Mouse (Mus musculus) forebrain, embryonic 14.5 days (tissue): ENCODE data around the gene Ntsr1. TPM values are rescaled to one million over a fixed set of nuclear protein-coding genes. Genes with fewer than 3 reads are reported as not detected.

Experiments used
- ATAC-seq: fragments of 200-750 bp; cut with Nextera tagmentation; 2 replicates; pipeline ENCODE4 v1.8.0; 2017; ENCODE audit warnings: mild to moderate bottlenecking, moderate library complexity
- DNase-seq: peaks from one replicate; pipeline ENCODE4 v3.0.0-alpha.2; 2015; ENCODE audit warnings: low spot score
- H3K27ac ChIP-seq: fragments of 300-500 bp; sonication (generic); 2 replicates; pipeline ENCODE4 v1.5.1; 2014; ENCODE audit warnings: low read depth, mild to moderate bottlenecking, control low read depth, low read length, moderate library complexity
- H3K27me3 ChIP-seq: fragments of 300-500 bp; sonication (generic); replicated peaks from 2 replicates; pipeline ENCODE4 v1.6.1; 2014; ENCODE audit warnings: low read length, control low read depth, mixed read lengths; ENCODE audit not compliant: control insufficient read depth, insufficient read depth
- H3K36me3 ChIP-seq: fragments of 300-500 bp; sonication (generic); 2 replicates; pipeline ENCODE4 v1.6.1; 2014; ENCODE audit warnings: low read length, control low read depth; ENCODE audit not compliant: control insufficient read depth, insufficient read depth
- H3K4me1 ChIP-seq: fragments of 300-500 bp; sonication (generic); 2 replicates; pipeline ENCODE4 v1.6.1; 2014; ENCODE audit warnings: antibody characterized with exemption, low read length, control low read depth; ENCODE audit not compliant: control insufficient read depth, insufficient read depth
- H3K4me2 ChIP-seq: fragments of 300-500 bp; sonication (generic); 2 replicates; pipeline ENCODE4 v1.6.1; 2014; ENCODE audit warnings: mild to moderate bottlenecking, control low read depth, low read length
- H3K4me3 ChIP-seq: fragments of 300-500 bp; sonication (generic); 2 replicates; pipeline ENCODE4 v1.5.1; 2014; ENCODE audit warnings: low read depth, low read length, control low read depth
- H3K9ac ChIP-seq: fragments of 300-500 bp; sonication (generic); 2 replicates; pipeline ENCODE4 v1.6.1; 2014; ENCODE audit warnings: mild to moderate bottlenecking, low read length, control low read depth, moderate library complexity
- H3K9me3 ChIP-seq: fragments of 300-500 bp; sonication (generic); replicated peaks from 2 replicates; pipeline ENCODE4 v1.6.1; 2016; ENCODE audit warnings: low read length, control low read depth, mixed read lengths; ENCODE audit not compliant: control insufficient read depth
- WGBS: fragments of 180-500 bp; shearing (Covaris S2); extraction: QIAGEN DNeasy Blood & Tissue Kit; methylation state at CpG from one replicate; pipeline ENCODE4 v1.1.7; 2014; 5-methylcytosine and 5-hydroxymethylcytosine counted together
- polyA plus RNA-seq: library from polyadenylated mRNA; unstranded; fragments of >200 nt; fragmentation: Nextera tagmentation; extraction: Ambion mirVana; gene quantifications from 2 replicates; pipeline ENCODE4 v1.2.1, GENCODE M21; 2014

Ntsr1 gene
- polyA plus RNA-seq, 1 experiment from 2014 or later = 4.4 TPM

- Histone ChIP-seq H3K9me3 (no peaks in the 10 kb centered on the region), H3K36me3 (no peaks in the 10 kb centered on the region), H3K4me1 (peaks cover 44% of the 10 kb centered on the region), H3K9ac (no peak overlapping the region), H3K27me3 (0 out of 2 replicates have a peak, but pooled peaks cover 2% of the 10 kb centered on the region), H3K4me2 (no peak overlapping the region), H3K4me3 (no peak overlapping the region), H3K27ac (peak overlapping the region; percentile 21; the same call in 1 of the 2 replicates)
- DNase-seq (peak; percentile 11), ATAC-seq (no peak)
- 39% methylated on average over 7 of the region's 7 CpGs for WGBS
Observed at GRCm38 (mm10) chr2:180531671-180532385, 32.1 kb downstream of the Ntsr1 start.

- Histone ChIP-seq H3K4me3 (no peak overlapping the region), H3K9ac (no peak overlapping the region), H3K4me2 (no peak overlapping the region), H3K9me3 (no peaks in the 10 kb centered on the region), H3K27me3 (0 out of 2 replicates have a peak, but pooled peaks cover 2% of the 10 kb centered on the region), H3K4me1 (peaks cover 44% of the 10 kb centered on the region), H3K27ac (0 out of 2 replicates have a peak overlapping the region, but pooled peaks have one; percentile 2), H3K36me3 (no peaks in the 10 kb centered on the region)
- DNase-seq (peak; percentile 60), ATAC-seq (no peak)
- 12% methylated on average over 6 of the region's 6 CpGs for WGBS
Observed at GRCm38 (mm10) chr2:180532386-180532995, 32.7 kb downstream of the Ntsr1 start.

DNA sequence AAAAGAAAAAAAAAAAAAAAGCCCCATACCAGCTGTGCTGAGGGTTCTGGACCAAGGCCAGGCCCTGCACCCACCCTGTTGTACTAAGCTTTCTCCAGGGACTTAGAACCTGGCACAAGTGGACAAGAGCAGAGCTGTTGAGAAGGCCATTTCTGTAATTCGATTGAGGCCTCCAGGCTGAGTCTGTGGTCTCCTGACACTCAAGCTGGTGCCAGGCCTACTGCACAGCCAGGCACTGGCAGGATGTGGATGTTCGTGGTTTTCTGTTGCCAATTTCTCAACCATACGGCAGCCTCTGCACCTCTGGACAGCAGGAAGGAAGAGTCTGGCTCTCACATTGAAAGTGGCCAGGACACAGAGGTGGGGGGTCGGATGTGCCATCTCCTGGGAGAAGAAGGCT is 33.5 kb downstream of the Ntsr1 start:
- H3K9me3 ChIP-seq = no peaks in the 10 kb centered on the region
- no peaks in the 10 kb centered on the region for H3K36me3 ChIP-seq
- ATAC-seq = no peak
- no peaks in the 10 kb centered on the region for H3K27me3 ChIP-seq
- no peak overlapping the region for H3K9ac ChIP-seq
- 84% methylated on average over 4 of the region's 4 CpGs for WGBS
- peaks cover 36% of the 10 kb centered on the region for H3K4me1 ChIP-seq
- no peak overlapping the region for H3K4me2 ChIP-seq
- DNase-seq = no peak
- no peak overlapping the region for H3K4me3 ChIP-seq
- H3K27ac ChIP-seq = no peak overlapping the region

GRCm38 (mm10) chr2:180543675-180544074 is 43.9 kb downstream of the Ntsr1 start:
- Histone ChIP-seq H3K4me2 (no peak overlapping the region), H3K9ac (no peak overlapping the region), H3K27ac (no peak overlapping the region), H3K9me3 (no peaks in the 10 kb centered on the region), H3K4me1 (peaks cover 11% of the 10 kb centered on the region), H3K27me3 (no peaks in the 10 kb centered on the region), H3K4me3 (no peak overlapping the region), H3K36me3 (no peaks in the 10 kb centered on the region)
- WGBS = 80% methylated on average over 2 of the region's 2 CpGs
- DNase-seq = no peak
- ATAC-seq = no peak

DNA sequence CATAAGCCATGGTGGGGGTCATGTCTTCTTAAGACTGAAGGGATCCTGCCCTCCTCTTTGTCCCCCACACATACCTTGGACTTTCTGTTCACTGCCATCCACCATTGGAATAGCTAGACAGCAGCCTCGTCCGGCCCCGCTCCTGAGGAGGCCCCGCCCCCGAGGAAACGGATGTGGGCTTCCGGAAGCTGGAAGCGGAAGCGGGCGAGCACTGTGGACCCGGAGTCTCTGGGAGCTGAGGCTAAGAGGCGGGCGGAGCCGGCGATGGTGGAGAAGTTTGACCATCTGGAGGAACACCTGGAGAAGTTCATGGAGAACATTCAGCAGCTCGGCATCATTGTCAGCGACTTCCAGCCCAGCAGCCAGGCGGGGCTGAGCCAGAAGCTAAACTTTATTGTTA is 45.3 kb downstream of the Ntsr1 start:
- DNase-seq (no peak), ATAC-seq (no peak)
- no peak overlapping the region for H3K27ac ChIP-seq
- no peaks in the 10 kb centered on the region for H3K27me3 ChIP-seq
- H3K4me2 ChIP-seq = no peak overlapping the region
- no peak overlapping the region for H3K9ac ChIP-seq
- no peak overlapping the region for H3K4me3 ChIP-seq
- no peaks in the 10 kb centered on the region for H3K36me3 ChIP-seq
- no peaks in the 10 kb centered on the region for H3K9me3 ChIP-seq
- WGBS = 91% methylated on average over 18 of the region's 18 CpGs
- H3K4me1 ChIP-seq = peaks cover 11% of the 10 kb centered on the region

DNA sequence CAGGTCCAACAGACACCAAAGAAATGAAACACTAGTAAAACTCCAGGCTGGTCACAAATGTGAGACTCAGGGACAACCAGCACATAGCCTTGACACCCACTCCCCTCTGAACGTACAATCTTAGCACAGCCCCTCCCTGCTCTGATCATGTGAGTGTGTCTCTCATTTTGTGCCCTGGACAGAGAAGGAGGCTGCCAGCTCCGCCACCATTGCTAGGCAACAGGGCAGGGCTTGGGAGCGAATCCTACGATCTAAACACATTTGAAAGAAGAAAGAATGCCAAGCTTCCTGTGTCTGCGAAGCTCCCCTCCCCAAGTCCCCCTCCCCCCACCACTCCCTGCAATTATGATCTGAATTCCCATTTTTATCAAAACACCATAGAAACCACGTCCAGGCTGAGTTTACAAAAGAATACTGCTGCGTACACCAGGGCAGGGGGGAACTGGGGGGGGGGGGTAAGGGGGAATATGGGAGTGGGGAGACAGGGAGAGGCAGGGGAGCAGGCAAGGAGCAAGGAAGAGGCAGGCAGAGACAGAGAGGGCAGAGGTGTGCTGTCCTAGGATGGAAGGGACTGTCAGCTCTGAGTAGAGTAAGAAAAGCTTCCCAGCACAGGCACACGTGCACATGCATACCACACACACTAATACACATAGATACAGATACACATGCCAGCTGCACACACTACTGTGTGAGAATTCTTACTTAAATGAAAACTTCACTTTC is 47.8 kb downstream of the Ntsr1 start:
- peak; percentile 88 for ATAC-seq
- Histone ChIP-seq H3K27ac (peak overlapping the region; percentile 78), H3K9ac (peak overlapping the region; percentile 18; the same call in 1 of the 2 replicates), H3K27me3 (no peaks in the 10 kb centered on the region), H3K9me3 (no peaks in the 10 kb centered on the region), H3K4me1 (peaks cover 11% of the 10 kb centered on the region), H3K4me2 (peak overlapping the region; percentile 32), H3K36me3 (no peaks in the 10 kb centered on the region), H3K4me3 (no peak overlapping the region)
- peak; percentile 88 for DNase-seq
- WGBS = 4% methylated on average over 8 of the region's 8 CpGs

DNA sequence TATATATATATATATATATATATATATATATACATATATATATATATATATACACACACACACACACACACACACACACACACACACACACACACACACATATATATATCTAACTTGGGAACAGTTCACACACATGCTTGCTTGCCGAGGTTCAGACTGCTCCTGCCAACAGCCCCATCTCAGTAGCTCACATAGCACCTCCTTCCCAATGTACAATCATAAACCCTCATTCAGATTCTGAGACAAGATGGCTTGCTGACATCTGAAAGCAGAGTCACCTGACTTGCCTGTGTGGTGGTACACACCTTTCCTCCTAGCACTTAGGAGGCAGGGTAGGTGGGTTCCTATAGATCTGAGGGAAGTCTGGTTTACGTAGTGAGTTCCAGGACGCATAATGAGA is 52.6 kb downstream of the Ntsr1 start:
- peaks cover 8% of the 10 kb centered on the region for H3K4me1 ChIP-seq
- H3K4me2 ChIP-seq = no peak overlapping the region
- DNase-seq (peak; percentile 25), ATAC-seq (no peak)
- no peak overlapping the region for H3K9ac ChIP-seq
- H3K36me3 ChIP-seq = no peaks in the 10 kb centered on the region
- WGBS = 64% methylated on average over 3 of the region's 3 CpGs
- no peaks in the 10 kb centered on the region for H3K9me3 ChIP-seq
- H3K27ac ChIP-seq = no peak overlapping the region
- H3K27me3 ChIP-seq = no peaks in the 10 kb centered on the region
- H3K4me3 ChIP-seq = no peak overlapping the region

- WGBS = 43% methylated on average over 3 of the region's 3 CpGs
- no peak overlapping the region for H3K27ac ChIP-seq
- no peaks in the 10 kb centered on the region for H3K9me3 ChIP-seq
- H3K4me2 ChIP-seq = no peak overlapping the region
- ATAC-seq (no peak), DNase-seq (peak; percentile 57)
- no peaks in the 10 kb centered on the region for H3K4me1 ChIP-seq
- H3K36me3 ChIP-seq = no peaks in the 10 kb centered on the region
- H3K27me3 ChIP-seq = no peaks in the 10 kb centered on the region
- H3K4me3 ChIP-seq = no peak overlapping the region
- no peak overlapping the region for H3K9ac ChIP-seq
Observed at GRCm38 (mm10) chr2:180555219-180555618, 55.4 kb downstream of the Ntsr1 start.
